Mouse (Mus musculus): ENCODE results near the gene Camk1. TPM values are rescaled to one million over a fixed set of nuclear protein-coding genes. Genes with fewer than 3 reads are reported as not detected.

The Camk1 gene
- polyA plus RNA-seq, 1 experiment from 2014 or later, result 110 TPM

Other genes with a start within 250 kb of the Camk1 start
- gene Lhfpl4, start 148.6 kb downstream of the Camk1 start, polyA plus RNA-seq (2015; fragmentation: Nextera tagmentation; extraction: Ambion mirVana), result 0.35 and 0.81 TPM in 2 replicates
- 20.8 and 26.7 TPM in 2 replicates for gene Mtmr14, start 106.1 kb downstream of the Camk1 start, polyA plus RNA-seq (2015; fragmentation: Nextera tagmentation; extraction: Ambion mirVana)
- gene Cpne9, start 61.7 kb downstream of the Camk1 start, polyA plus RNA-seq (2015; fragmentation: Nextera tagmentation; extraction: Ambion mirVana), result 0.25 TPM in 1 of 2 replicates, not detected in the other
- 9.0 and 12.0 TPM in 2 replicates for gene Brpf1, start 36.8 kb downstream of the Camk1 start, polyA plus RNA-seq (2015; fragmentation: Nextera tagmentation; extraction: Ambion mirVana)
- 6.1 and 9.6 TPM in 2 replicates for gene Ogg1, start 17.0 kb downstream of the Camk1 start, polyA plus RNA-seq (2015; fragmentation: Nextera tagmentation; extraction: Ambion mirVana)
- gene Tada3, start 33.9 kb upstream of the Camk1 start, polyA plus RNA-seq (2015; fragmentation: Nextera tagmentation; extraction: Ambion mirVana), result 36.1 and 43.9 TPM in 2 replicates
- gene Arpc4, start 34.1 kb upstream of the Camk1 start, polyA plus RNA-seq (2015; fragmentation: Nextera tagmentation; extraction: Ambion mirVana), result 232 and 253 TPM in 2 replicates
- 1.4 and 2.0 TPM in 2 replicates for gene Ttll3, start 45.3 kb upstream of the Camk1 start, polyA plus RNA-seq (2015; fragmentation: Nextera tagmentation; extraction: Ambion mirVana)
- 9.5 and 16.1 TPM in 2 replicates for gene Rpusd3, start 75.4 kb upstream of the Camk1 start, polyA plus RNA-seq (2015; fragmentation: Nextera tagmentation; extraction: Ambion mirVana)
- not detected in 2 replicates for gene Cidec, start 91.8 kb upstream of the Camk1 start, polyA plus RNA-seq (2015; fragmentation: Nextera tagmentation; extraction: Ambion mirVana)
- 57.4 and 64.0 TPM in 2 replicates for gene Jagn1, start 98.6 kb upstream of the Camk1 start, polyA plus RNA-seq (2015; fragmentation: Nextera tagmentation; extraction: Ambion mirVana)
- 1.4 and 3.5 TPM in 2 replicates for gene Il17re, start 114.5 kb upstream of the Camk1 start, polyA plus RNA-seq (2015; fragmentation: Nextera tagmentation; extraction: Ambion mirVana)
- 11.5 and 15.6 TPM in 2 replicates for gene Il17rc, start 127.4 kb upstream of the Camk1 start, polyA plus RNA-seq (2015; fragmentation: Nextera tagmentation; extraction: Ambion mirVana)
- 38.3 and 44.3 TPM in 2 replicates for gene Creld1, start 139.3 kb upstream of the Camk1 start, polyA plus RNA-seq (2015; fragmentation: Nextera tagmentation; extraction: Ambion mirVana)
- 0.18 and 0.33 TPM in 2 replicates for gene Prrt3, start 157.9 kb upstream of the Camk1 start, polyA plus RNA-seq (2015; fragmentation: Nextera tagmentation; extraction: Ambion mirVana)
- 84.7 and 90.0 TPM in 2 replicates for gene Emc3, start 187.7 kb upstream of the Camk1 start, polyA plus RNA-seq (2015; fragmentation: Nextera tagmentation; extraction: Ambion mirVana)
- 7.8 and 7.9 TPM in 2 replicates for gene Fancd2, start 187.7 kb upstream of the Camk1 start, polyA plus RNA-seq (2015; fragmentation: Nextera tagmentation; extraction: Ambion mirVana)

All from heart, embryonic 15.5 days (tissue).